Mouse (Mus musculus) thymus, adult 2 months (tissue): ENCODE measurements around the gene Nf1.

Source experiments
- CTCF ChIP-seq: fragments of 200-500 bp; IDR thresholded peaks from 2 replicates; pipeline ENCODE4 v1.5.1; 2012; ENCODE audit warnings: mild to moderate bottlenecking, control low read depth, low read length, moderate library complexity, borderline replicate concordance; ENCODE audit not compliant: control insufficient read depth, poor library complexity, insufficient read depth; ENCODE audit errors: extremely low read depth
- POLR2A ChIP-seq: fragments of 200-500 bp; IDR thresholded peaks from 2 replicates; pipeline ENCODE4 v1.6.1; 2012; ENCODE audit warnings: mild to moderate bottlenecking, low read length, control low read depth, moderate library complexity; ENCODE audit not compliant: control insufficient read depth, poor library complexity, insufficient read depth; ENCODE audit errors: extremely low read depth

GRCm38 (mm10) chr11:79364956-79365355 lies 25.5 kb downstream of the Nf1 start:
- TF ChIP-seq CTCF (no peak), POLR2A (no peak)
